Mouse (Mus musculus): ENCODE measurements around the gene Caly. TPM values are rescaled to one million over a fixed set of nuclear protein-coding genes. Genes with fewer than 3 reads are reported as not detected.

The Caly gene
- polyA plus RNA-seq, 1 experiment from 2014 or later, result 21.5 TPM

- peaks cover 59% of the 10 kb centered on the region for H3K36me3 ChIP-seq (replicated peaks)
These were observed 50.6 kb downstream of the Caly start for GRCm38 (mm10) chr7:140031771-140032170.

More at GRCm38 (mm10) chr7:140031771-140032170, 50.6 kb downstream of the Caly start:
- Histone ChIP-seq H3K4me2 (no peak overlapping the region), H3K4me1 (peaks cover 18% of the 10 kb centered on the region), H3K9ac (no peak overlapping the region), H3K27me3 (no peaks in the 10 kb centered on the region), H3K4me3 (replicated peaks) (no peak overlapping the region), H3K9me3 (no peaks in the 10 kb centered on the region), H3K27ac (no peak overlapping the region)
- ATAC-seq (ENCODE audit: low FRiP score), result no peak
- WGBS, result 96% methylated on average over 12 of the region's 12 CpGs

Other genes with a start within 250 kb of the Caly start
- 5.8 and 7.6 TPM in 2 replicates for gene Adgra1, start 248.4 kb downstream of the Caly start, polyA plus RNA-seq (2016; fragmentation: Nextera tagmentation; extraction: Ambion mirVana)
- gene Kndc1, start 187.9 kb downstream of the Caly start, polyA plus RNA-seq (2016; fragmentation: Nextera tagmentation; extraction: Ambion mirVana), result 1.2 and 1.3 TPM in 2 replicates
- not detected in 2 replicates for gene Utf1, start 138.8 kb downstream of the Caly start, polyA plus RNA-seq (2016; fragmentation: Nextera tagmentation; extraction: Ambion mirVana)
- 0.64 and 0.74 TPM in 2 replicates for gene 6430531B16Rik, start 103.8 kb downstream of the Caly start, polyA plus RNA-seq (2016; fragmentation: Nextera tagmentation; extraction: Ambion mirVana)
- gene Adam8, start 90.0 kb downstream of the Caly start, polyA plus RNA-seq (2016; fragmentation: Nextera tagmentation; extraction: Ambion mirVana), result 3.2 and 3.6 TPM in 2 replicates
- gene Zfp511, start 46.2 kb downstream of the Caly start, polyA plus RNA-seq (2016; fragmentation: Nextera tagmentation; extraction: Ambion mirVana), result 47.2 and 56.2 TPM in 2 replicates
- 75.6 and 84.8 TPM in 2 replicates for gene Tubgcp2, start 45.9 kb downstream of the Caly start, polyA plus RNA-seq (2016; fragmentation: Nextera tagmentation; extraction: Ambion mirVana)
- gene Msx3, start 33.5 kb downstream of the Caly start, polyA plus RNA-seq (2016; fragmentation: Nextera tagmentation; extraction: Ambion mirVana), result 2.3 and 3.1 TPM in 2 replicates
- gene Prap1, start 10.8 kb upstream of the Caly start, polyA plus RNA-seq (2016; fragmentation: Nextera tagmentation; extraction: Ambion mirVana), result not detected in 2 replicates
- 17.4 and 17.9 TPM in 2 replicates for gene Fuom, start 19.9 kb upstream of the Caly start, polyA plus RNA-seq (2016; fragmentation: Nextera tagmentation; extraction: Ambion mirVana)
- gene Paox, start 33.3 kb upstream of the Caly start, polyA plus RNA-seq (2016; fragmentation: Nextera tagmentation; extraction: Ambion mirVana), result 9.3 and 11.1 TPM in 2 replicates
- gene Echs1, start 33.9 kb upstream of the Caly start, polyA plus RNA-seq (2016; fragmentation: Nextera tagmentation; extraction: Ambion mirVana), result 136 and 137 TPM in 2 replicates
- 28.2 and 28.9 TPM in 2 replicates for gene Mtg1, start 55.0 kb upstream of the Caly start, polyA plus RNA-seq (2016; fragmentation: Nextera tagmentation; extraction: Ambion mirVana)
- 1.8 and 1.9 TPM in 2 replicates for gene Sprn, start 72.3 kb upstream of the Caly start, polyA plus RNA-seq (2016; fragmentation: Nextera tagmentation; extraction: Ambion mirVana)
- gene Olfr522, start 82.2 kb upstream of the Caly start, polyA plus RNA-seq (2016; fragmentation: Nextera tagmentation; extraction: Ambion mirVana), result not detected in 2 replicates
- 0.05 TPM in 1 of 2 replicates, not detected in the other for gene Olfr523, start 90.7 kb upstream of the Caly start, polyA plus RNA-seq (2016; fragmentation: Nextera tagmentation; extraction: Ambion mirVana)
- not detected in 2 replicates for gene Olfr524, start 123.4 kb upstream of the Caly start, polyA plus RNA-seq (2016; fragmentation: Nextera tagmentation; extraction: Ambion mirVana)
- 0.11 TPM in 1 of 2 replicates, not detected in the other for gene Cd163l1, start 135.7 kb upstream of the Caly start, polyA plus RNA-seq (2016; fragmentation: Nextera tagmentation; extraction: Ambion mirVana)
- not detected in 2 replicates for gene 5830411N06Rik, start 164.7 kb upstream of the Caly start, polyA plus RNA-seq (2016; fragmentation: Nextera tagmentation; extraction: Ambion mirVana)
- gene Olfr525, start 238.3 kb upstream of the Caly start, polyA plus RNA-seq (2016; fragmentation: Nextera tagmentation; extraction: Ambion mirVana), result not detected in 2 replicates

Measured in forebrain, embryonic 12.5 days (tissue).